Mouse (Mus musculus) testis, adult 2 months (tissue): Measurements from ENCODE around the gene Akap5.

ENCODE experiments used
- CTCF ChIP-seq: fragments of 200-500 bp; IDR thresholded peaks from 2 replicates; pipeline ENCODE4 v1.5.1; 2012; ENCODE audit warnings: low read depth, mild to moderate bottlenecking, inconsistent platforms, low read length, moderate library complexity; ENCODE audit not compliant: control insufficient read depth, insufficient read depth, insufficient replicate concordance
- POLR2A ChIP-seq: fragments of 200-500 bp; IDR thresholded peaks from 2 replicates; pipeline ENCODE4 v1.6.1; 2012; ENCODE audit warnings: low read depth, mild to moderate bottlenecking, inconsistent platforms, low read length, moderate library complexity; ENCODE audit not compliant: control insufficient read depth

DNA sequence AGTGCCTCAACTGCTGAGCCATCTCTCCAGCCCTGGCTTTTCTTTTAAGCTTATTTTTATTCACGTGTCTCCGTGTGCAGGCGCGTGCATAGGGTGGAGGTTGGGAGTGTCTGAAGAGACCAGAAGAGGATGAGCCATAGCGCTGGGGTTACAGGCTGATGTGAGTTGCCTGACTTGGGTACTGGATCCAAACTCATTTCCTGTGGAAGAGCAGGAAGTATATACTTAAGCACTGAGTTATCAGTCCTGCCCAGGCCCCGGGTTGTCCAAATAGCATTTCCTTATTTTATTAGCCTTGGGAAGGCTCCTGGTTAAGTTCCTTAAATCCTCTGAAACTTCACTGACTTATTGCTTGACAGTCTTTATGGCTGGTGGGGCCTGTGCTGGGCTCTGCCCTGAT lies 14.7 kb upstream of the Akap5 start:
- TF ChIP-seq CTCF (no peak), POLR2A (no peak)
